Mouse (Mus musculus) megakaryocyte progenitor cell, adult 5-6 weeks (primary cell): ENCODE data around the gene Cfap43. TPM values are rescaled to one million over a fixed set of nuclear protein-coding genes. Genes with fewer than 3 reads are reported as not detected.
A peak's percentile ranks its signal among the peaks of the same experiment; 100 is the strongest.

ENCODE experiments used
- ATAC-seq: replicated peaks from 2 replicates; pipeline ENCODE4 v1.8.0; 2016; ENCODE audit warnings: mild to moderate bottlenecking, moderate TSS enrichment, inconsistent platforms; ENCODE audit not compliant: poor library complexity
- total RNA-seq, 2 experiments: library from RNA; stranded (forward) in 1 of 2; stranded (reverse) in 1 of 2; fragments of 157-497, 149-512 nt in 1 of 2; fragments of 200-1000 nt in 1 of 2; gene quantifications; 2 replicates each; pipeline versions ENCODE4 v1.2.3 to v1.2.4; 2015 to 2017

The Cfap43 gene
- total RNA-seq, 2 experiments from 2014 or later, result not detected

- no peak for ATAC-seq
These were observed 1.7 kb downstream of the Cfap43 start for GRCm38 (mm10) chr19:47917396-47917795.

- ATAC-seq, result no peak
These were observed 3.8 kb downstream of the Cfap43 start for GRCm38 (mm10) chr19:47915251-47915650.

DNA sequence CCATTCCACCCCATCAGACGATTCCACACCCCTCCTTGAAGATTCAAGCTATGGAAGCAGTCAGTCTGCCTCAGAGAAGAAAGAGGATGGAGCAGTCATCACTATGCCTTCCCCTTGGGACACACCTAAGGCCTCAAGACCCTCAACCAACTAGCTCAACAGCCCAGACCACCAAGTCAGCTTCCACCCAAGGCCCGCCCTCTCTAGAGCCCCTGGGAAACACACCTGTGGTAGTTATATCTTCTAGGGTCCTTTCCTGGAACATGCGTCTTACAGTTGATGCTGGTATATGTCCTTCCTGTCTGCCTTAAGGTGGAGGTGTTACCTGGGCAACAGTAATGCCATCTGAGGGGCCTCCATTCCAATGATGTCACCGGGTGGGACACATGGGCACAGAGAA lies 4.9 kb downstream of the Cfap43 start:
- no peak for ATAC-seq

DNA sequence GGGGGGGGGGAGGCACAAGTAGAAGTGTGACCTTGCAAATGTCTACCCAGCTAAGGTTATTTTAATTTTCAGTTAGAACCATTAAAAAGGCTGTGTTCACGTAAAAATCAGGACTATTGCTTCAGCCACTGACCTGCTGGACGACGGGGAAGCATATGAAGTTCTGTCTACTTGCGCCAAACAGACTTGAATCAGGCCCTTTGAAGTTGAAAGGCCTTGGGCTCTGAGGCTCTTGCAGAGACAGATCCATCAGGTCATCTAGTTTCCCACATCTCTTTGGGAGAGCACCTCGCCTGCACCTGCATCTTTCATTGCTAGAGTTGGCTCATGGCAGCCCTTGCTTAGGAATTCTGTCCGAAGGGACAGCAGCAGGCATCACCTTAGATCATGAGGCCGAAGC lies 5.7 kb downstream of the Cfap43 start:
- no peak for ATAC-seq

DNA sequence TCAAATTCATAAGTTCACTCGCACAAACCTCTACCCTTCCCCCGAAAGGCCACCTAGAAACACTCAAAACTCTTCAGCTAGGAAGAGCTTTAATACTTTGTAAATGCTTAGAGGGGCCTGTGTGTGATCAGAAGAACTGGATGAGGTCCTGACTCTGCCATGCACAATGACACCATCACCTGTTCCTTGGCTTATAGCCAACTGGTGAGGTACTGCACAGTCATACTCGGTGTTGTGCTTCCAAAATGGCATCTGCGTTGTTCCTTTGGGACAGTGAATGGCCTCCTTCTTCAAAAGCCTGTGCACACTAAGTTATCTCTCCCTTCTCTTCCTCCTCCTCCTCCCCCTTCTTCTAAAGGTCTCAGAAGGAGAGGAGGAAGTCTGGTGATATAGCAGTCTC lies 8.3 kb downstream of the Cfap43 start:
- ATAC-seq, result no peak

GRCm38 (mm10) chr19:47910117-47910618 lies 8.9 kb downstream of the Cfap43 start:
- ATAC-seq, result peak; percentile 72

- ATAC-seq, result no peak
These were observed 9.5 kb downstream of the Cfap43 start for GRCm38 (mm10) chr19:47909387-47910116.

GRCm38 (mm10) chr19:47908961-47909371 lies 10.1 kb downstream of the Cfap43 start:
- ATAC-seq, result no peak

- no peak for ATAC-seq
These were observed 11.5 kb downstream of the Cfap43 start for GRCm38 (mm10) chr19:47907596-47907995.

- ATAC-seq, result peak; percentile 60
These were observed 13.5 kb downstream of the Cfap43 start for GRCm38 (mm10) chr19:47905603-47906002.

DNA sequence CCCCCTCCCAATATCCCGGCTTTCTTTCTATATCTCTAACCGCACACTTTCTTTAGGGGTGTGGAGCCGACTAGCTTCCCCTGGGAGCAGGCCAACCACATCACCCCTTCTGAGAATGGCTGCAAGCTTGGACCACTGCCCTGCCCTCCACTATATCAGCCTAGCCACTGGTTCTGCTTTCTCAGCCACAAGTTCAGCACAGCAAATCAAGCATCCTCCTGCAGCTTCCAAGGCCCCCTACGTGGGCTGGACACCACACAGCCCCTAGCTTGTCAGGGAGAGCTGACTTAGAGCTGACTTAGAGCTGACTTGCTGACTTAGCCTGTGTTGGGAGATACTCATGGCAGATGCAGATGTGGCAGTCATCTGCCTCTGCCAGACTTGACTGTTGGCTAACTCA lies 14.0 kb downstream of the Cfap43 start:
- ATAC-seq, result peak; percentile 63

- no peak for ATAC-seq
These were observed 15.4 kb downstream of the Cfap43 start for GRCm38 (mm10) chr19:47903679-47904078.

GRCm38 (mm10) chr19:47902316-47903201 lies 16.5 kb downstream of the Cfap43 start:
- no peak for ATAC-seq

DNA sequence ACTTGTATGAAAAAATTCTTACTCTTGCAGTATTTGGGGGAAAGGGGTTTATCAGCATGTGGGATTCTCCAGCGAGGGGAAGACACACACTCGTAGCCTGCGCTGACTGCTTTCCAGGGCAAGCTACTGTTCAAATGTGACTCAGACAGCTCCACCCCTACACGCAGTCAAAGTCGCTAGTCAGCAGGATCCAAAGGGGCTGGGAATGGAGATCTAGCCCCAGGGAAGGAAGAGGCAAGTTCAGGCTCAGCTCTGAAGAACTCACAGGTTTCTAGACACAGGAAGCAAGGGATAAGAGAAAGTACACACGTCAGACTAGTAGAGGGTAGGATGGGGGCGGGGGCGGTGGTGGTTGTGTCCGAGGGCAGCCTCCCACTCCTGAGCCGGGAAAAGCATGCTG lies 18.5 kb downstream of the Cfap43 start:
- ATAC-seq, result no peak

DNA sequence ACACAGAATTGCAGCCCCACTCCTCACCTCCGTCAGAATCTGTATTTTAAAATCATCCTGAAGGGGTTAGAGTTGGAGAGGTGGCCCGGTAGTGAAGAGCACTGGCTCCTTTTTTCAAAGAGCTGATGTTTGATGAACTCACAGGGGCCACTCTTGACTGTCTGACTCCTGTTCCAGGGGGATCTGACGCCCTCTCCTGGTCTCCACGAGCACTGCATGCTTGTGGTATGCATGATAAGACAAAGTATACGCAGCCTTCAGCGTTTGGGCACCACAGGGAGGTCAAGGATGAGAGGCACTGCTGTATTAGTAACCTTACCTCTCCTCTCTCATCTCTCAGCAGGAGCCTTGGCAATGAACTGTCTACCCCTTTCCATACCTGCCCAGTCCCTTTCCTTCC lies 19.1 kb downstream of the Cfap43 start:
- ATAC-seq, result peak; percentile 55

- peak; percentile 89 for ATAC-seq
These were observed 20.5 kb downstream of the Cfap43 start for GRCm38 (mm10) chr19:47898472-47899079.

- no peak for ATAC-seq
These were observed 26.0 kb downstream of the Cfap43 start for GRCm38 (mm10) chr19:47893092-47893491.

DNA sequence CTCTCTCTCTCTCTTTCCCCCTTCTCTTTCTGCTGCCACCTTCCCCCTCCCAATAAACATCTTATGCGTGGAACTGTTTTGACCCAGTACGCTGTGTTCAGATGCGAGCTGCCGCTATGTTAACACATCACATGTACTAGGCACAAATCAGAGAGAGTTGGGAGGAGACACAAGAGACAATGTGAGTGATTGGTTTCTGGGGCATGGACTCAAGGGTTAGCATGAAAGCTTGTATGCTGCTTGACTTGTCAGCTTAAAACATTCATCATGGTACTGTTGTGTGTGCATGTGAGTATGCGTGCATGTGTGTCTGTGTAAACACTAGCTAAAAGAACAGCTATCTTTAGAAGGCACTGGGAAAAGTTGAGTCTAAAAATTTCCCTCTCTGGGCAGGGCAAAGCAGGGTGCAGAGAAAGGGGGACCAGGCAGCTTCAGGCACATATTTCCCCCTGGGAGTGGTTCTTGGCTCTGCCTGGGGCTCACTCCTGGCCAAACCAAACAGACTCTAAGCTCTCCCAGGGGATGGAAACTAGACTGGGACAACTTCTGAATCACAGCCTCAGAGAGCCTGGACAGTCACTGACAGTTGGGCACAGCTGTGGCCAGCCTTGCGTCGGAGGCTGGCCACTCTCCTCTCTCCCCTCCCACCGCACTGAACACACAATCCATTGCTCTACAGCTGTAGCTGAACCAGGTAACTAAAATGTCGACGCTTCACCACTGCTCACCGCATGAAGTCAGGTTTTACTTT lies 27.4 kb downstream of the Cfap43 start:
- no peak for ATAC-seq

DNA sequence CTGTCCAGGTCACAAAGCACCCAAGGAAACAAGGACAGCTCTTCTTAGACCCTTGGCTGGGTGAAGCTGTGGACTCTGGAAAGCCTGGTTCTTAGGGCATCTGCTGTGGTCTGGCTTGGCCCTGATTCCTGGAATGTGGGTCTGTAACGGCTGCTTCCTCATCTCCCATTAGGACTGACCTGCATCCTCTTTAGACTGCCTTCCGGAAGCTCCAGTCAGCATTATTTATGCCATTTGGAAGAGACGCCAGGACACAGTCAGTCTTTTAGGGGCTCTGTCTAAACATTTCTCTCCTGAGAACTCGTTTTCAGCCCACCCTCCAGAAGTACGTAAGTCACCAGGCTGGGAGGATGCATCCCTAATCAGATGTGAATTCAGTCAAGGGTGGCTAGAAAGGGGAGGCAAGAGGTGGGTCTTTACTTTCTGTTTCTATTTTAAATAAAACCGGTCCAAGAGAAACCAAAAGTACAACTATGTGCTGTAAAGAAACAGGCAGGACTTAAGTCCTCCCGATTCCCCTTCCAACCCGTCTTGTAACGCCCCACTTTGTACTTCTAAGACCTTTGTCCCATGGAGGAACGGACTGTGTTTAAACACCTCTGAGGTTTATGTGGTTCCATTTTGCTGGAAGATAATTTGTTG lies 28.5 kb downstream of the Cfap43 start:
- 0 out of 2 replicates have a peak, but pooled peaks have one; percentile 7 for ATAC-seq

DNA sequence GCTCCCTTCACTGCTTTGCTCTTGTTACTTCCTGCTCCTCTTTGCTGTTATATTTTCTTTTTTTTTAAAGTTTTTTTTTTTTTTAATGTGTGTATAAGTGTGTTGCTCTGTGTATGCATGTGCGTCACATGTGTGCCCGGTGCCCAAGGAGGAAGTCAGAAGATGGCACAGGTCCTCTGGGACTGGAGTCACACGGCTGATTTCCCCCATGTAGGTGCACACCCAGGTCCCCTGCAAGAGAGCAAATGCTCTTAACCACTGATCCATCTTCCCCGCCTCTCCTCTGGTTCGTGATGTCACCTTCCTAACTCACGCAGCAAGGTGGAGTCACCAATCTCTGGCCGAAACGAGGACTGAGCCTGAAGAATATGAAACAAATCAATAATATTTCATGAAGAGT lies 31.1 kb downstream of the Cfap43 start:
- ATAC-seq, result no peak
